Mouse (Mus musculus) liver, embryonic 12.5 days (tissue): ENCODE data around the gene Peli2. TPM values are rescaled to one million over a fixed set of nuclear protein-coding genes. Genes with fewer than 3 reads are reported as not detected.

Experiments
- ATAC-seq: fragments of 200-750 bp; cut with Nextera tagmentation; 2 replicates; pipeline ENCODE4 v1.8.0; 2017; ENCODE audit warnings: moderate number of reproducible peaks, mild to moderate bottlenecking, moderate library complexity
- H3K27ac ChIP-seq: fragments of 300-500 bp; sonication (generic); 2 replicates; pipeline ENCODE4 v1.5.1; 2016; ENCODE audit warnings: mild to moderate bottlenecking
- H3K27me3 ChIP-seq: fragments of 300-500 bp; sonication (generic); replicated peaks from 2 replicates; pipeline ENCODE4 v1.6.1; 2016; ENCODE audit warnings: mild to moderate bottlenecking, moderate library complexity
- H3K36me3 ChIP-seq: fragments of 300-500 bp; sonication (generic); 2 replicates; pipeline ENCODE4 v1.6.1; 2016; ENCODE audit warnings: mild to moderate bottlenecking, moderate library complexity
- H3K4me1 ChIP-seq: fragments of 300-500 bp; sonication (generic); 2 replicates; pipeline ENCODE4 v1.6.1; 2016
- H3K4me2 ChIP-seq: fragments of 300-500 bp; sonication (generic); 2 replicates; pipeline ENCODE4 v1.6.1; 2016; ENCODE audit warnings: mild to moderate bottlenecking, moderate library complexity
- H3K4me3 ChIP-seq: fragments of 300-500 bp; sonication (generic); 2 replicates; pipeline ENCODE4 v1.5.1; 2016; ENCODE audit warnings: mild to moderate bottlenecking, moderate library complexity
- H3K9ac ChIP-seq: fragments of 300-500 bp; sonication (generic); 2 replicates; pipeline ENCODE4 v1.6.1; 2016; ENCODE audit warnings: mild to moderate bottlenecking, moderate library complexity
- H3K9me3 ChIP-seq: fragments of 300-500 bp; sonication (generic); replicated peaks from 2 replicates; pipeline ENCODE4 v1.6.1; 2016; ENCODE audit warnings: mild to moderate bottlenecking, moderate library complexity
- WGBS: fragments of 180-500 bp; shearing (Covaris S2); methylation state at CpG from one replicate; pipeline ENCODE4 v1.1.7; 2016; ENCODE audit not compliant: insufficient replicate concordance; 5-methylcytosine and 5-hydroxymethylcytosine counted together
- polyA plus RNA-seq: library from polyadenylated mRNA; unstranded; fragments of >200 nt; fragmentation: Nextera tagmentation; extraction: Ambion mirVana; gene quantifications from 2 replicates; pipeline ENCODE4 v1.2.1, GENCODE M21; 2016

Peli2 gene
- polyA plus RNA-seq, 1 experiment from 2014 or later, result 1.8 TPM

DNA sequence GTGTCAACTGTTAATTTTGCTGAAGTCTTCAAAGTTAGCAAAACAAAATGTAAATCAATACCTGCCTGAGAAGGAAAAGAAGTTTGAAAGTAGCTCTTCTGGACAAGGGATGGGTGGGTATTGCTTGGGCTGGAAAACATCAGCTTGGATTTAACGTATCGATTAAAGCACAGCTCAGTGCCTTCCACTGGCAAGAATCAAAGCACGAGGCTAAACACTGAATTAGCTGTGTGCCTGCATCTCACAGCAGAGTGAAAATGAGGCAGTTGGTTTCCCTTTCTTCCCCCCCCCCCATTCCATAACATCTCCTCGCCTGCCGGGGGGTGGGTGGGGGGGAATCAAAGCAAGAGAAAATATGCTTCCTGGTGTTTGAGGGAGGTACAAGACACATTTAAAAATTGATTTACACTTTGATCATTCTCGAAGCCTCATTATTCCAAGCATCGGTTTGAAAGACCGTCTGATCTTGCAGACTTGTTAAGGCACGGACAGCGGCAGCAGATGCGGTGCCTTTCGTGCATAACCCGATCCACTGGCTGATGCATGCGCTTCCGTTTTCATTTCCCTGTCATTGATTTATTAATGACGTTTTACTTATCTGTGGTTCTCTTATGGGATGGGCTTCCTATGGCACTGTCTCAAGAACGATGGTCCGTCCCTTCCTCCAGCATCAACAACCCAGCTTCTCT is 203.3 kb downstream of the Peli2 start:
- no peaks in the 10 kb centered on the region for H3K9me3 ChIP-seq
- ATAC-seq, result no peak
- no peaks in the 10 kb centered on the region for H3K4me1 ChIP-seq
- no peak overlapping the region for H3K4me3 ChIP-seq
- no peak overlapping the region for H3K4me2 ChIP-seq
- WGBS, result 70% methylated on average over 18 of the region's 18 CpGs
- no peak overlapping the region for H3K9ac ChIP-seq
- no peak overlapping the region for H3K27ac ChIP-seq
- no peaks in the 10 kb centered on the region for H3K27me3 ChIP-seq
- no peaks in the 10 kb centered on the region for H3K36me3 ChIP-seq

DNA sequence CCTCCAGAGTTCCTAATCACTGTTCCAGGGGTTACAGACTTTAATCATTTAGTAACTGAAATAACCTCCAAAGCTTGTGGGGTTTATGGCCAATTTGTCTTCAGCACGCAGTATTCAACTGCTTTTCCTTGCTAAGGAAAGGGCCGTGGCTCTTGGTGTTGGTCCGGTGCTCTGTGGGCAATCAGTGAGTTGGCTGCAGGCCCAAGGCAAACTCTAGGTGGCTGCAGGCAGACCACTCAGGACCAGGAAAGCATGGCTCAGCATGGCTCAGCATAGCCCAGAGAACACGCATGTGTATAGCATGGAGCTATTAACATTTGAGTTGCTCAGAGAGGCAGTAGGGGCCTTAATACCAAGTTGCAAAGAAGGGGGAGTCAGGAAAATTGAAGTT is 203.8 kb downstream of the Peli2 start:
- WGBS, result 83% methylated on average over 4 of the region's 4 CpGs
- Histone ChIP-seq H3K27me3 (no peaks in the 10 kb centered on the region), H3K9ac (no peak overlapping the region), H3K27ac (no peak overlapping the region), H3K4me2 (no peak overlapping the region), H3K36me3 (no peaks in the 10 kb centered on the region), H3K4me3 (no peak overlapping the region), H3K4me1 (no peaks in the 10 kb centered on the region), H3K9me3 (no peaks in the 10 kb centered on the region)
- ATAC-seq, result no peak

DNA sequence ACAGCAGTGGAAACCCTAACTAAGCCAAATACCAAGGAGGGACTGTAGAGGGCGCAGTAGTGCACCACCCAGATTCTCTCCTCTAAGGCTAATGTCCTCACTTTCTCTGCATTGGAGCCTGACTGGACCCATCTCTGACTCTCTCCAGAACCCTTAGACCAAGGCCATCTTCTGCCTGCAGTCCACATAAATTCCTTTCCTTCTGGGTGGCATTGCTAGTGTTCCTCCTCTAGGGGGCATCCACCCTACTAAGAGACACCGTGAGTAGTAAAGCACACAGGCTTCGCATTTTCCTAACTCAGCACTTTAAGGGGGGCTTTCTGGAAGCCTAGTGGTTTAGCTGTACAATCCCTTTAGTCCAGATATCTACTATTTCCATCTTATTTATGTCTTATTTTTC is 207.1 kb downstream of the Peli2 start:
- no peaks in the 10 kb centered on the region for H3K36me3 ChIP-seq
- H3K4me2 ChIP-seq, result no peak overlapping the region
- H3K4me3 ChIP-seq, result no peak overlapping the region
- no peak overlapping the region for H3K9ac ChIP-seq
- no peaks in the 10 kb centered on the region for H3K9me3 ChIP-seq
- 60% methylated on average over 3 of the region's 3 CpGs for WGBS
- ATAC-seq, result no peak
- H3K4me1 ChIP-seq, result no peaks in the 10 kb centered on the region
- no peak overlapping the region for H3K27ac ChIP-seq
- 0 out of 2 replicates have a peak, but pooled peaks cover 5% of the 10 kb centered on the region for H3K27me3 ChIP-seq

DNA sequence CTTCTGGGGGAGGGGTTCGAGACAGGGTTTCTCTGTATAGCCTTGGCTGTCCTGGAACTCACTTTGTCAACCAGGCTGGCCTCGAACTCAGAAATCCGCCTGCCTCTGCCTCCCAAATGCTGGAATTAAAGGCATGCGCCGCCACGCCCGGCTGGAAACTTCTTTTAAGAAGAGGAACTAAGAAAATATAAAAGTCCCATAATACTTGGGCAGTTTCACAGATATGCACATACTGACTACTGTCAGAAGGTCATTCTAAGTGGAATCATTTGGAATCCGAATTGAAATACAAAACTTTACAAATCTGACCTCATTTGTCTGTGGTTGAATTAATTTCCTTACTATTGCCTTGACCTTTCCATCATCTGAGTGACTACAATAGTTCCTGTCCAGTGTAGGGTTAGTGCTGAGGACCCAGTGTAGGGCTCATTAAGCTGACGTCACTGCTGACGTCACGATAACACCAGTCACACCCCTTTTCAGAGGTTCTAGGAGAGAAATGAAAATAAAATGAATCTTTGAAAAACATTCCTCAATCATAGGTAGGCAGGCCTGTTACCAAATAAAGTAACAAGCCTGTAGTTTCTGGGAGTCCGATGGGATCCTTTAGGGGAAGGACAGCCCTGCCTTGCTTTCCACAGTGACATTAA is 209.2 kb downstream of the Peli2 start:
- Histone ChIP-seq H3K4me1 (no peaks in the 10 kb centered on the region), H3K9ac (no peak overlapping the region), H3K4me3 (no peak overlapping the region), H3K4me2 (no peak overlapping the region), H3K36me3 (no peaks in the 10 kb centered on the region), H3K27me3 (0 out of 2 replicates have a peak, but pooled peaks cover 5% of the 10 kb centered on the region), H3K9me3 (no peaks in the 10 kb centered on the region), H3K27ac (no peak overlapping the region)
- no peak for ATAC-seq
- WGBS, result 74% methylated on average over 12 of the region's 12 CpGs
